Mouse (Mus musculus) kidney, adult 11 months (tissue): Measurements from ENCODE around the gene Stub1.

ENCODE experiments used
- DNase-seq: peaks from one replicate; pipeline ENCODE4 v3.0.0; 2022

The Stub1 gene

DNA sequence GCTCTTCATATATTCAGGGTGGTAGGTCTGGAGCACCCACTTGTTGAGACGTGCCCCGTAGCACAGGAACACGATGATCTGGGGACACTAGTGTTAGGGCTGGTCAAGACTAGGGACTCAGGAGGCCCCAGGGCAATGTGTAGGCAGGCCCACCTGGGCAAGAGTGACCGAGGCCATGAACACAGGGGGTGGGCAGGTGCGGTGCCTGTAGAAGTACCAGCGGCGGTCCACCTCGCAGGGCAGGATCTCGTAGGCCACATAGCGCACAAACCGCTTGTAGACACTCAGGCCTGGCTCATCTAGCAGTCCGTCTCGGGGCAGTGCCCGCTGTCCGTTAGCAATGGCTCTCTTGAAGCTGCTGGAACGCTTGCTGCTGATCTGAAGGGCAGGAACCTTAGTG, 2.6 kb upstream of the Stub1 start:
- no peak for DNase-seq

GRCm38 (mm10) chr17:25835301-25835700, 2.1 kb upstream of the Stub1 start:
- DNase-seq, result no peak

DNA sequence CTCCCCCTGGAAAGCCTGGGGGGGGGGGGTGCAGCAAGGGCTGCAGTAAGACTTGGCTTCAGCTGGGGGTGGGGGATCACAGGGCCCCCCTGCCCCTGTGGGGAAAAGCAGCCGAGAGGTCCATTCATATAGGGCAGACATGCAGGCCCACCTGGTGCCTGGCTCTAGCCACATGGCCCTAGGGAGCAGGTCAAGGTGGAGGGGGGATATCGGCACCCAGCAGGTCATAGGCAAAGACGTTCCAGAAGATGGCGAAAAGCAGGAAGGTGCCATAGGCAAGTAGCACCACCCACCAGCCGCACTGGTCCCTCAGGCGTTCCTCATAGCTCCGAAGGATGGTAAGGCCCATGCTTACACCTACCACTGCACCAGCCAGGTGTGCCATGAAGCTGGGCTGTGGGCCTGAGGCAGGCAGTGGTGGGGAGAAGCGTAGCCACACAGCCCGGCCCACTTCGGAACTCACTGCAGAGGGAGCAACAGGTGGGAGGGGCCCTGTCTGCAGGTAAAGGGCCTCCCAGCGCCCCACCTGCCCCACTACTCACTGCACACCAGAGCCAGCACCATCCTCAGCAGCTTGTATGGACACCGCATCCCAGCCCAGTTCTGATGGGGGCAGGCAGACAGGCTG, 1.5 kb upstream of the Stub1 start:
- DNase-seq, result peak; percentile 47

- DNase-seq, result peak; percentile 86
Observed at GRCm38 (mm10) chr17:25833961-25834594, 874 bp upstream of the Stub1 start.

- DNase-seq, result peak; percentile 100
Observed at GRCm38 (mm10) chr17:25832436-25833290, 541 bp downstream of the Stub1 start.

GRCm38 (mm10) chr17:25831451-25832281, 1.5 kb downstream of the Stub1 start:
- no peak for DNase-seq

GRCm38 (mm10) chr17:25830806-25831431, 2.3 kb downstream of the Stub1 start:
- DNase-seq, result no peak

- no peak for DNase-seq
Observed at GRCm38 (mm10) chr17:25830200-25830753, 2.9 kb downstream of the Stub1 start.

DNA sequence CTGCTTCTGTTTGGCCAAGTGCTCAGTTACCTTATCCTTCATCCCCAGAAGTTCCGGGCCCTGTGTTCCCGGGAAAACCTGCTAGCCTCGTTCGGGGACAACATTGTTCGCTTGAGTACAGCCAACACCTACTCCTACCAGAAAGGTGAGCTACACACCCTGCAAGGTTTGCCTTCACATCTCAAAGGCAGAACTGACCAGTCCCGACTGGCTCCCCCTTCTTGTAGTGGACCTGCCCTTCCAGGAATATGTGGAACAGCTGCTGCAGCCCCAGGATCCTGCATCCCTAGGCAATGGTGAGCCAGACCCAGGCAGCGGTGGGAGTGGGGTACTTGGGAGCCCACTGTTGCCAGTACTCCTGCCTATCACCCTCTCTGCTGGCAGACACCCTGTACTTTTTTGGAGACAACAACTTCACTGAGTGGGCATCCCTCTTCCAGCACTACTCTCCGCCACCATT, 3.6 kb downstream of the Stub1 start:
- DNase-seq, result no peak

GRCm38 (mm10) chr17:25828712-25829557, 4.3 kb downstream of the Stub1 start, which contains the start of gene Jmjd8:
TSS of gene Jmjd8 (plus strand) at chr17:25828867.
- peak; percentile 84 for DNase-seq

- no peak for DNase-seq
Observed at GRCm38 (mm10) chr17:25828223-25828594, 5.0 kb downstream of the Stub1 start.

GRCm38 (mm10) chr17:25827546-25828222, 5.5 kb downstream of the Stub1 start:
- no peak for DNase-seq

DNA sequence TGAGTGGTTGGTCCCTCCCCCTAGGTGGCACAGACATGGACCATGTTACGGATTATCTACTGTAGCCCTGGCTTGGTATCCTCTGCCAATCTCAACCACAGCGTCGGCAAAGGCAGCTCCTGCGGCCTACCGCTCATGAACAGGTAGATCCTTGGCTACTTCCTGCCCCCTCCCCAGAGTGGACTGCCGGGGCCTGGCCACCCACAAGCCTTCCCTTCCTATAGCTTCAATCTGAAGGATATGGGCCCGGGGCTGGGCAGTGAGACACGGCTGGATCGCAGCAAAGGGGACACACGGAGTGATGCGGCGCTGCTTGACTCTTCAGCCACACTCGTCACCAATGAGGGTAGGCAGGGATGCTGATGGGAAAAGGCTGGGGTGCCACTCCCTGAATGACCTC, 6.2 kb downstream of the Stub1 start:
- DNase-seq, result no peak

- no peak for DNase-seq
Observed at GRCm38 (mm10) chr17:25825984-25826570, 7.1 kb downstream of the Stub1 start.

GRCm38 (mm10) chr17:25825311-25825710, 7.9 kb downstream of the Stub1 start:
- DNase-seq, result no peak

- DNase-seq, result no peak
Observed at GRCm38 (mm10) chr17:25824362-25825142, 8.7 kb downstream of the Stub1 start.

- peak; percentile 73 for DNase-seq
Observed at GRCm38 (mm10) chr17:25823452-25823851, 9.8 kb downstream of the Stub1 start, which contains the start of gene Wdr24. TSS of gene Wdr24 (plus strand) at chr17:25823627.

GRCm38 (mm10) chr17:25818851-25819780, 14.1 kb downstream of the Stub1 start:
- no peak for DNase-seq
